Mouse (Mus musculus) kidney, adult 9 months (tissue): Measurements from ENCODE around the gene Zfyve26.

Source experiments
- DNase-seq: peaks from one replicate; pipeline ENCODE4 v3.0.0; 2022

Zfyve26 gene

GRCm38 (mm10) chr12:79296126-79296816, at the start of gene Zfyve26:
Gene Zfyve26 (minus strand): TSS chr12:79296304.
- peak; percentile 98 for DNase-seq

DNA sequence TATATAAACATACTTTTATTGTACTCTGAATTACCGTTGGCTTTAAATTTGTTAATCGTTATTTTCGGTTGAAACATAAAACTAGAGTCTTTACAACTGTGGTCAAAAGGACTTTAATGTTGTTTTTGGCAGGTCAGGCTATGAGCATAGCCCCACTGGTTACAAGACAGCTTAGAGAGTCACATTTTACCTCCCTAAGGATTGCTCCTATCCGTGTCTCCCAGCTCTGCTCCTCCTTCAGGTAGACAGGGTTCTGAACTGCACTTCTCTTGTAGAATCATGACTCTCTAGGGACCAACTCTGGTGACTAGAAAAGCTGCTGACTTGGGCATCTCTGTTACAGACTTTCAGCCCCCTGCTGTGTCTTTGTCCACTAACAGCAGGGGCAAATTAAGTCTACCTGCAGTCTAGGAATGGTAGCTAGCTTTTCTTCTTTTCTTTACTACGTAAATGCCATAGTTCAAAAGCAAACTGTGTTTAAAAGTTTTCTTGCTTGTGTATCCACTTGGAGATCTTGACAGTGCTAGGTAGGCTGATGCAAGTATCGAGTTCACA, 45.3 kb upstream of the Zfyve26 start:
- no peak for DNase-seq

DNA sequence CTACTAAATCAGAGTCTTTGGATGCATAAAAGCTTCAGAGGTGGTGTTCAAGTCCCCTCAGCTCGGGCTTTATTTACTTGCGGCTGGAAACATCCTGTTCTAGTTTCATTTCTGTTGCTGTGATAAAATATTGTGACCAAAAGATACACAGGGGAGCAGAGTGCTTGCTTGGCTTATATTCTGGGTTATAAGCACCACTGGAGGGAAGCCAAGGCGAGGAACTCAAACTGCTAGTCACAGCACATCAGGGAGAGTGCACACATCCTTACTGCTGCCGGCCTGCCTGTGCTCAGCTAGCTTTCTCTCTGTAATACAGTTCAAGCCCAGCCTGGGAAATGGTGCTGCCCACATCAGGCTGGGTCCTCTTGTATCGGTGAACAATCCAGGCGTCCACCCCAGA, 44.4 kb upstream of the Zfyve26 start:
- no peak for DNase-seq

- no peak for DNase-seq
Measured at GRCm38 (mm10) chr12:79338791-79339190, 42.7 kb upstream of the Zfyve26 start.

DNA sequence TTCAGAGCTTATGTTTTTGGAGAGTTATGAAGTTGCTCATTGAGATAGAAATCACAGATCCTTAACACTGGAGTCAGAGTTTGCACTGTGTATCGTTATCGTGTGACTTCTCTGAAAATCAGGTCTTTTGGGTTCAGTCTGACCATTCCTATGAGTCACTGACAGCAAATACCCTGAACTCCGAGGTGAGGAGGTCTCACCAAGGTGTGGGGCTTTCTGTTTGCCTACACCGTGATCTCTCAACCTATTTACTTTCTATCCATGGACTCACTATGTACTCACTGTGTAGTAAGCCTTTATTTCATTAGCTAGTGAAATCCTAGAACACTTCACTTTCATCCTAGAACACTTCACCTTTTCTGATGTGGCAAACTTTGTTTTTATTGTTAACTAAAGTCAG, 35.6 kb upstream of the Zfyve26 start:
- no peak for DNase-seq

GRCm38 (mm10) chr12:79330571-79330970, 34.5 kb upstream of the Zfyve26 start:
- DNase-seq = no peak

DNA sequence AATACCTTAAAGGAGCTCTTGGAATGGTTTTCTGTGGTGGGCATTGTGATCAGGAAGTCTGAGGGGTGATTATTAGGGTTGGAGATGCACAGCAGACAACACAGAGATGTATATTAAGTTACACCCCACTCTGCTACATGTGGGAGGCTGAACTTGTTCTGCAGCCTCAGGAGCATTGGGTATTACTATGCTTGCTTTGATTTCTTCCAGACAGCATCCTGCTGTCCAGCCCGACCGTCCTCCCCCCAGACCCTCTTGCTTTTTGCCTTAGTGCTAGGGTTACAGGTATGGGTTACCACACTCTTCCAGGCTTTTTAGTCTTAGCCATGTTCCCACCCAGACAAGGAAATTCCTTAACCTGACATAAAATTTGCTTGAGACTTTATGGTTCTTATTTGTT, 31.8 kb upstream of the Zfyve26 start:
- no peak for DNase-seq

DNA sequence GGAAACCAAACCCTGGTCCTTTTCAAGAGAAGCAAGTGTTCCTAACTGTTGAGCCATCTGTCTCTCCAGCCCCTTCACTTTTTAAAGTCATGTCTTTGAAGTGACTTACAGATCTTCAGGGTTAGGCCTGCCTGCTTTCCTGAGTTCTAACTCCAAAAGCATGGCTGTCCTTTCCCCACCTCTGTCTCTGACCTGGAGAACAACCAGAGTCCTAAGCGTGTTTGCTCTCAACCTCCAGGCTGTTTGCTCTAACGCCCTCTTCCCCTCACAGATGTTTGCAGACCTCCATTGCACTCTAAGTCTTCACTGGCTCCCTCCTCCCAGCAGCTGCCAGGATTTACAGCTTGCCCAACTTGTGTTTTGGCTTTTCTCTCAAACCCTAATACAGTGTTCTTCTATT, 30.6 kb upstream of the Zfyve26 start:
- DNase-seq = no peak

GRCm38 (mm10) chr12:79326236-79326635, 30.1 kb upstream of the Zfyve26 start:
- DNase-seq = no peak

DNA sequence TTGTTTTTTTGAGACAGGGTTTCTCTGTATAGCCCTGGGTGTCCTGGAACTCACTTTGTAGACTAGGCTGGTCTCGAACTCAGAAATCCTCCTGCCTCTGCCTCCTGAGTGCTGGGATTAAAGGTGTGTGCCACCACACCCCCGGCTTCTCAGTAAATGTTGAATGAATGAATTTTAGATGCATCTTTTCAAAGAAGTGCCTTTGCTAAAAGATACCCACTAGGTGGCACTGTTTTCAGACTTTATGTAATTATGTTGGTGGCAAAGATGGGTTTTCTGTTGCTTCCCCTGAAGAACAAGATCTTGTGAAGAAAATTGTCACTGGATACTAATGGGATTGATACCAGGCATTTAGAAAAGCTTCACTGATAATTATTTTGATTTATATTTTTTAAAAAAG, 26.4 kb upstream of the Zfyve26 start:
- DNase-seq = peak; percentile 28

DNA sequence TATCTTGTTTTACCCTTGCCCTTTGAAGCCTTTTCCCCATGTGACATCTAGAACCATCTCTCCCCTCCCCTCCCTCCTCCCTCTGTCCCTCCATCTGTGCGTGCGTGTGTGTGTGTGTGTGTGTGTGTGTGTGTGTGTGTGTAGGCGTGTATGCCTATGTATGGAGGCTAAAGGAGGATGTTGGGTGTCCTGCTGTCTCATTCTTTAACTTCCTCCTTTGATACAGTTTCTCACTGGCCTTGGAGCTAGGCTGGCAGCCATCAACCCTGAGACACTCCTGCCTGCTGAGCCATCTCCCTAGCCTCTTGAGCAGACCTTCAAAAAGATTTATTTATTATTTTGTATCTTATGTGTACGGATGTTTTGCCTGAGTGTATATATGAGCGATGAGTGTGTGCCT, 24.8 kb upstream of the Zfyve26 start:
- no peak for DNase-seq

DNA sequence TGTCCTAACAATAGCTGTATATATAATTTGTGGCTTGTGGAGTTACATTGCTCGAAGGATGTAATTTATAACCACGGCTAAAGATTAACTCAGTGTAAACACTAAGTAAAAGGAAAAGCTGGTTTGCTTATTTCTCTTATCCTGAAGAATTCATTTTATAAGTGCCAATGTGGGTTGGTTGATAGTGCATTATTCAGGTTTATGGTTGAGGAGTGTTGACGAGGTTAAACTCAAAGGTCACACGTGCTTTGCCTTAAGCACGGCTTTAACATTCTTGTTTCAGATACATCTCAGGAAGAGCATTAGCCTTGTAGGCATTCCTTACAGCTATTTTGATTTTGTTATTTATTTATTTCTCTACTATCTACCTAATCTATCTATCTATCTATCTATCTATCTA, 21.2 kb upstream of the Zfyve26 start:
- DNase-seq = no peak

- no peak for DNase-seq
Measured at GRCm38 (mm10) chr12:79313721-79314120, 17.6 kb upstream of the Zfyve26 start.

DNA sequence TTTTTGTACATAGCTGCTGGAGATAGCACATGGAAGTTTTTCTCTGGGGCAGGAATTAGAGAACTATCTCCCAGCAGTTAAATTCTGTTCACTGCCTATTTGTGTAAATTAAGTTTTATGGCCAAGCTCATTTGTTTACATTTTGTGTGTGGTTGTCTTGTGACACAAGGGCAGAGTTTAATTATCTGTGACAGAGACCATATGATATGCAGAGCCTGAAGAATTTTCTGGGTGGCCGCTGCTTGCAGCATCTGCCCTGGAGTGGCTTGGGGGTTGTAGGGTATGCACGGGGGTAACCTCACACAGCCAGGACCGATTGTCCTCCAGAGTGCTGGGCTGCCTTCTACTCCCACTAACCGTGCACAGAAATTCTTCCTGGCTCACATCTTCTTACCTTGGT, 9.9 kb upstream of the Zfyve26 start:
- DNase-seq = no peak

DNA sequence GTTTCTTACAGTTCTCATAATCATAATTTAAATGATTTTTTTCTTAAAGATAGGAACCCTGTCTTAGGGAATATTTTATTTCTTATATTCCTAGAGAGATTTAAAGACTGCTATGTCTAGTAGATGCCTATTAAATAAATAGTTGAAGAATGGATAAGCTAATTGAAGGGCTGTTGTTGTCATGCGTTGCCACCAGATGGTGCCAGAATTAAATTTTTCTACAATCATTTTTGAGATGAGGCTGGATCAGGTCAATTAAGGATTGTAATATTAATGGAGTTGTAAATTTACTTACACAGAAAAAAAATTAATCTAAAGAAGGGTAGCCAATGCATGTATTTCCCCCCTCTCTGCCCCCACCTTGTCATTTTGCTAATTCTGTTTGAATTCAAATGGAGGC, 9.0 kb upstream of the Zfyve26 start:
- DNase-seq = no peak

DNA sequence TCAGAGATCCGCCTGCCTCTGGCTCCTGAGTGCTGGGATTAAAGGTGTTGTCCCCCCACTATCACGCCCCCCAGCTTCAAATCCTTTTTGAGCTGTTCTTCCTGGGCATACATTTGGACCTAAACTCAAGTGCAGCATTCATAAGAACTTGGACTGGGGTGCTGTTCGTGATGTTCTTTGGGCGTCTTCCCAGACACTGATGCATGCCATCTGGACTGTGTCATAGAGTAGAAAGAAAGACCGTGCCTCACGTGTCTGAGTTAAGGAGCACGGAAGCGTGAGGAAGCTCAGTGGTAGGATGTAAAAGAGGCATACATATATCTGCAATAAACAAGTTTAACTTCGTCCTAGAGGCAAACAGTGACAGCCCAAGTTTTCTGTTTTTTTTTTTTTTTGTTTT, 5.7 kb upstream of the Zfyve26 start:
- peak; percentile 29 for DNase-seq

DNA sequence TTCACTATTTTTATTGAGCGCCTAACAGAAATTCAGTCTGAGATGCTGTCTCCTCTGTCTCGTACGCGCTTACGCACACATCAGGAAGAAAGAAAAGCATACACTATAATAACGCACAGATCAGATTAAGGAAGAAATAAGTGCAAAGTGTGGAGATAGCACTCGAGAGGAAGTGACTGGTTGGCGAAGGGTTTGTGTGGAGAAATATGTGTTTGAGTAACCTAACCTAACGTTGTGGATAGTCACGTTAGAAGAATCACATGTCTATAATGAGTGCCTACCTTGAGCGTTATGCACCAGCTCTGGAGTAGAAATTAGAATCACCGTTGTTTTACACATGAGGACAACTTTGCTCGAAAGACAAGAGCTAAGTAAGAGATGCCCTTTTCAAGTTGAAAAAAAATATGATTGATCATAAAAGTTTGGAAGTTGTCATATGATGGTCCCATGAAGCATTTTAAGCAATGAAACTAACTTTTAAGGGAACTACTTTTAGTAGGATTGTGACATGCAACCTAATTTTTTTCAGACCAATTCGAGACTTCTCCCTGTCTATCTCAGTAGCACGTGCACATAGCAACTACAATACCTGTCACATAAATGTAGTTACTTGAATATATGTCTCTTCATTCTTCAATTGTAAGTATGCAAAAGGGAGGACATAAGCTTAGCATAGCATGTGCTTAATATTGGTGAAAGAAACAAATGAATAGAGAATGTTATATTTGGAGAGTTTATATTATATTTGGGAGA, 2.0 kb upstream of the Zfyve26 start:
- DNase-seq = no peak

- DNase-seq = peak; percentile 88
Measured at GRCm38 (mm10) chr12:79297121-79297576, 1.0 kb upstream of the Zfyve26 start, which contains the start of gene Rad51b. Gene Rad51b (plus strand): TSS chr12:79297282.

DNA sequence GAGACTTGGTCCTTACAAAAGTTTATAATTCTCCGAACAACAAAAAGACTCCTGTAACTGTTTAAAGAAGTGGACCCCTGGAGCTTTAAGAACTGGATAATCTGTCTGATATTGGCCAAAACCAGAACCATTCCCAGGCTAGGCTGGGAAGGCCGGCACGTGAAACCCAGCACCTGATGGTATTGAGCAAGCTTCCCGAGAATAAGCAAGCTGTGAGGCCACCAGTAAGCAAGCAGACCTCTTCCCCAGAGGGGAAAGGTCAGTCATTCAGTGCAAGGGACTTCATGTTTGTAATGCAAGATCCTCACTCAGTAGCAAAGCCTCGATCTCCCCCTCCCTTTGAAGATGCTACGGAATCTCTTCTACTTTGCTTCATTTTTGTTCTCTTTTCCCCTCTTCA, 3.2 kb downstream of the Zfyve26 start:
- no peak for DNase-seq

GRCm38 (mm10) chr12:79282595-79282994, 13.5 kb downstream of the Zfyve26 start:
- DNase-seq = no peak

- DNase-seq = no peak
Measured at GRCm38 (mm10) chr12:79279513-79280115, 16.5 kb downstream of the Zfyve26 start.

- DNase-seq = no peak
Measured at GRCm38 (mm10) chr12:79272604-79273003, 23.5 kb downstream of the Zfyve26 start.

DNA sequence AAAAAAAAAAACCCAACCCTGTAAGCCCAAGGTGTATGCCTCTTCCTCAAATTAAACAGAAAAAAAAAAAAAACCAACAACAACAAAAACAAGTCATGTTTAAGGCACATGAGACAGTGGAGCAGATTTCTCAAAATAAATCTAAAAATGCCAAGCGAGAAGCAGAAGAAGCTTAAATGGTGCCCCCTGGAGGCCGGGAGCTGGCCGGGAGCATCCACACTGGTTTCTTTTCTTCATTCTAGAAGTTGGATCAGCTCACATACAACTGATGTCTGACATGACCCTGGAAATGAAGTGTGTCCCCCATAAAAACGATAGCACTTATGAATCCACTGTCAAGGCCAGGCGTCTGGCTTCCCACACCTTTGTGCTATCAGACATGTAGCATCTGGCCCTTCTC, 35.1 kb downstream of the Zfyve26 start:
- peak; percentile 30 for DNase-seq

GRCm38 (mm10) chr12:79260154-79260553, 36.0 kb downstream of the Zfyve26 start:
- DNase-seq = no peak
